Mouse (Mus musculus): ENCODE results near the gene Dcx.

The Dcx gene

GRCm38 (mm10) chrX:143826521-143826920, 106.6 kb downstream of the Dcx start:
- DNase-seq (ENCODE audit: low spot score): no peak

- no peak for DNase-seq (ENCODE audit: low spot score)
These were observed 114.2 kb downstream of the Dcx start for GRCm38 (mm10) chrX:143818961-143819360.

GRCm38 (mm10) chrX:143815948-143816347, 117.2 kb downstream of the Dcx start:
- DNase-seq (ENCODE audit: low spot score): no peak

Measured in ovary, postnatal 36 days (tissue).